Comparison of ENCODE assay signal across 24 mouse cellular contexts in the genomic region with DNA sequence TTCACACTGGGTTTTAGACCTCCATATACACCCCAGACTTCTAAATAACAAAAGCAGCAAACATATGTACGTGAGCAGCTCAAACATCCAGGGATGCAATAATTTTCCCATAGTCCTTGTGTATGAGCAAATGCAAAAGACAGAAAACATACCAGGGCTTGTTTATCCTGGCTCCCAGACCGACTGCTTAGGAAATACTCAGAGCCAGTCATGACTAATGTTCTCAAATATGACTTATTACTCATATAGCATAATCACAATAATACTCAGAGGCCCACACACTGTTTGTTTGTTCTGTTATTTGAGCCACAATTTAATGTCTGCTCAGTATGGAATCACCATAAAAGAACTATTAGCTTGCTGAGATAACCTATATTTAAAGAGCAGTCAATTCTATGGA.
DNase-seq lines count a peak whose midpoint lies in the region; ATAC-seq and TF ChIP-seq lines count a peak whose summit lies in the region.
"Had no signal": no experiment of that assay in that cellular context is flagged by ENCODE, and none has a peak within 500 bp of the region (broad histone marks: within the 10 kb centered on the region; RNA-seq: fewer than 3 reads in every experiment).

No protein-coding gene starts in this region.

- peak; percentile 37 for DNase-seq in embryonic facial prominence, embryonic 14.5 days (ENCODE audit: low spot score)
- no peak for DNase-seq in embryonic facial prominence, embryonic 10.5 days (ENCODE audit: low spot score)
- DNase-seq in 3134 (ENCODE audit: extremely low read depth, insufficient read length, low spot score): peak; percentile 41
- peak; percentile 55 for DNase-seq in Muller cell, postnatal 12 days (ENCODE audit: inconsistent ontology term)
- peak; percentile 75 for DNase-seq in fibroblast of lung, adult 2 months (ENCODE audit: low read depth)
- DNase-seq in embryo, embryonic 10.5 days (ENCODE audit: low spot score): no peak
- no peak for DNase-seq in forebrain, postnatal 0 days
- DNase-seq: adrenal gland, postnatal 25 days; cerebellum, adult 8-10 months; cerebellum, postnatal 14 days; gastrocnemius, postnatal 10 days; heart, adult 18-20 months; kidney, adult 2 months had no signal

- H3K4me1 ChIP-seq in embryonic facial prominence, embryonic 14.5 days (ENCODE audit: control insufficient read depth, insufficient read depth, low read length): no peaks in the 10 kb centered on the region
- no peaks in the 10 kb centered on the region for H3K4me1 ChIP-seq in embryonic facial prominence, embryonic 10.5 days
- H3K4me1 ChIP-seq in forebrain, postnatal 0 days (ENCODE audit: insufficient read depth): no peaks in the 10 kb centered on the region
- H3K4me1 ChIP-seq: forebrain, embryonic 15.5 days; heart, embryonic 10.5 days; heart, embryonic 15.5 days; hindbrain, embryonic 10.5 days; intestine, embryonic 15.5 days had no signal

- no peak for ATAC-seq in embryonic facial prominence, embryonic 14.5 days (ENCODE audit: low read depth)
- no peak for ATAC-seq in activated CD4-positive, CD25-positive, alpha-beta regulatory T cell, adult 4 months
- no peak for ATAC-seq in forebrain, postnatal 0 days
- ATAC-seq: CD4-positive, CD25-positive, alpha-beta regulatory T cell, adult 4 months; forebrain, embryonic 15.5 days; intestine, embryonic 15.5 days had no signal

- no peak for TF ChIP-seq CTCF in forebrain, postnatal 0 days (IDR thresholded peaks at IDR 0.05; ENCODE audit: low read depth)

- no peak overlapping the region for H3K27ac ChIP-seq in embryonic facial prominence, embryonic 14.5 days (replicated peaks; ENCODE audit: low read depth, low read length)
- no peak overlapping the region for H3K27ac ChIP-seq in embryonic facial prominence, embryonic 10.5 days (replicated peaks)
- no peak overlapping the region for H3K27ac ChIP-seq in forebrain, postnatal 0 days (ENCODE audit: low read depth, low read length)
- H3K27ac ChIP-seq: embryonic facial prominence, embryonic 13.5 days; forebrain, embryonic 15.5 days; heart, embryonic 10.5 days; heart, embryonic 15.5 days; hindbrain, embryonic 10.5 days; hindbrain, embryonic 14.5 days; intestine, embryonic 15.5 days had no signal

- no peaks in the 10 kb centered on the region for H3K27me3 ChIP-seq in embryonic facial prominence, embryonic 14.5 days (replicated peaks; ENCODE audit: control insufficient read depth, insufficient read depth, low read length)
- H3K27me3 ChIP-seq in embryonic facial prominence, embryonic 10.5 days (replicated peaks; ENCODE audit: low read depth, poor library complexity, severe bottlenecking): no peaks in the 10 kb centered on the region
- H3K27me3 ChIP-seq in forebrain, postnatal 0 days (ENCODE audit: insufficient read depth, low read length): no peaks in the 10 kb centered on the region
- H3K27me3 ChIP-seq: embryonic facial prominence, embryonic 13.5 days; forebrain, embryonic 15.5 days; heart, embryonic 15.5 days; intestine, embryonic 15.5 days had no signal

- WGBS in embryonic facial prominence, embryonic 14.5 days: 69% methylated on average over 2 of the region's 2 CpGs
- 83% methylated on average over 2 of the region's 2 CpGs for WGBS in embryonic facial prominence, embryonic 10.5 days
- 78% methylated on average over 2 of the region's 2 CpGs for WGBS in forebrain, postnatal 0 days

- H3K9ac ChIP-seq in embryonic facial prominence, embryonic 14.5 days (ENCODE audit: low read depth, low read length): no peak overlapping the region
- no peak overlapping the region for H3K9ac ChIP-seq in forebrain, postnatal 0 days
- H3K9ac ChIP-seq: embryonic facial prominence, embryonic 13.5 days; forebrain, embryonic 15.5 days; heart, embryonic 15.5 days; hindbrain, embryonic 14.5 days; intestine, embryonic 15.5 days had no signal

- no peak overlapping the region for H3K4me3 ChIP-seq in embryonic facial prominence, embryonic 14.5 days (ENCODE audit: low read depth, low read length)
- no peak overlapping the region for H3K4me3 ChIP-seq in embryonic facial prominence, embryonic 10.5 days
- H3K4me3 ChIP-seq in forebrain, postnatal 0 days (ENCODE audit: low read depth, low read length): no peak overlapping the region
- H3K4me3 ChIP-seq: embryonic facial prominence, embryonic 13.5 days; erythroblast, embryonic 14.5 days; forebrain, embryonic 15.5 days; heart, embryonic 10.5 days; heart, embryonic 15.5 days; hindbrain, embryonic 10.5 days; intestine, embryonic 15.5 days had no signal

- H3K4me2 ChIP-seq in embryonic facial prominence, embryonic 14.5 days (ENCODE audit: low read depth, low read length): no peak overlapping the region
- H3K4me2 ChIP-seq in forebrain, postnatal 0 days (ENCODE audit: low read depth): no peak overlapping the region
- H3K4me2 ChIP-seq: embryonic facial prominence, embryonic 13.5 days; forebrain, embryonic 15.5 days; heart, embryonic 15.5 days; hindbrain, embryonic 14.5 days; intestine, embryonic 15.5 days had no signal

- no peaks in the 10 kb centered on the region for H3K36me3 ChIP-seq in embryonic facial prominence, embryonic 14.5 days (ENCODE audit: control insufficient read depth, insufficient read depth, low read length)
- H3K36me3 ChIP-seq in embryonic facial prominence, embryonic 10.5 days (replicated peaks): no peaks in the 10 kb centered on the region
- H3K36me3 ChIP-seq in forebrain, postnatal 0 days (ENCODE audit: insufficient read depth): no peaks in the 10 kb centered on the region
- H3K36me3 ChIP-seq: embryonic facial prominence, embryonic 13.5 days; forebrain, embryonic 15.5 days; G1E; heart, embryonic 10.5 days; heart, embryonic 15.5 days; hindbrain, embryonic 10.5 days; intestine, embryonic 15.5 days had no signal

- no peaks in the 10 kb centered on the region for H3K9me3 ChIP-seq in embryonic facial prominence, embryonic 14.5 days (ENCODE audit: control insufficient read depth, low read length)
- H3K9me3 ChIP-seq in embryonic facial prominence, embryonic 10.5 days: no peaks in the 10 kb centered on the region
- H3K9me3 ChIP-seq in forebrain, postnatal 0 days (ENCODE audit: low read length): no peaks in the 10 kb centered on the region
- H3K9me3 ChIP-seq: embryonic facial prominence, embryonic 13.5 days; forebrain, embryonic 15.5 days; heart, embryonic 10.5 days; heart, embryonic 15.5 days; hindbrain, embryonic 10.5 days; intestine, embryonic 15.5 days had no signal

Comparison
In these comparisons a context has a peak if more than half of its experiments do, and no peak if none do; other contexts are left out.
1. DNase-seq: peak in embryonic facial prominence, embryonic 14.5 days (single experiment), 3134 (single experiment), Muller cell, postnatal 12 days (single experiment) and fibroblast of lung, adult 2 months (single experiment); none in embryonic facial prominence, embryonic 10.5 days (single experiment), embryo, embryonic 10.5 days (single experiment) and forebrain, postnatal 0 days (single experiment).